Mouse (Mus musculus) stomach, postnatal 0 days (tissue): ENCODE data around the gene Tph1. TPM values are rescaled to one million over a fixed set of nuclear protein-coding genes. Genes with fewer than 3 reads are reported as not detected.

Experiments
- ATAC-seq: fragments of 200-750 bp; cut with Nextera tagmentation; 2 replicates; pipeline ENCODE4 v1.8.0; 2017; ENCODE audit not compliant: low FRiP score, low TSS enrichment
- DNase-seq: peaks from one replicate; pipeline ENCODE4 v3.0.0-alpha.2; 2016; ENCODE audit warnings: low spot score
- H3K27ac ChIP-seq: fragments of 300-500 bp; sonication (generic); replicated peaks from 2 replicates; pipeline ENCODE4 v1.5.1; 2014; ENCODE audit warnings: mild to moderate bottlenecking, control low read depth
- H3K27me3 ChIP-seq: fragments of 300-500 bp; sonication (generic); 2 replicates; pipeline ENCODE4 v1.6.1; 2014; ENCODE audit warnings: low read length; ENCODE audit not compliant: control insufficient read depth, insufficient read depth
- H3K36me3 ChIP-seq: fragments of 300-500 bp; sonication (generic); 2 replicates; pipeline ENCODE4 v1.6.1; 2014; ENCODE audit warnings: low read length, mixed read lengths; ENCODE audit not compliant: control insufficient read depth, insufficient read depth
- H3K4me1 ChIP-seq: fragments of 300-500 bp; sonication (generic); replicated peaks from 2 replicates; pipeline ENCODE4 v1.6.1; 2014; ENCODE audit warnings: antibody characterized with exemption; ENCODE audit not compliant: control insufficient read depth, insufficient read depth
- H3K4me2 ChIP-seq: fragments of 300-500 bp; sonication (generic); replicated peaks from 2 replicates; pipeline ENCODE4 v1.6.1; 2014; ENCODE audit warnings: low read depth, mild to moderate bottlenecking, control low read depth, moderate library complexity
- H3K4me3 ChIP-seq: fragments of 300-500 bp; sonication (generic); 2 replicates; pipeline ENCODE4 v1.5.1; 2014; ENCODE audit warnings: low read depth, low read length, control low read depth
- H3K9ac ChIP-seq: fragments of 300-500 bp; sonication (generic); 2 replicates; pipeline ENCODE4 v1.6.1; 2014; ENCODE audit warnings: mild to moderate bottlenecking, low read length, control low read depth, mixed read lengths
- H3K9me3 ChIP-seq: fragments of 300-500 bp; sonication (generic); 2 replicates; pipeline ENCODE4 v1.6.1; 2016; ENCODE audit warnings: low read length; ENCODE audit not compliant: control insufficient read depth
- CTCF ChIP-seq: IDR thresholded peaks from 2 replicates; pipeline ENCODE4 v1.5.1; 2016; ENCODE audit warnings: antibody characterized with exemption, low read depth, mild to moderate bottlenecking, moderate library complexity
- EP300 ChIP-seq: optimal IDR thresholded peaks from 2 replicates; pipeline ENCODE3; 2016; ENCODE audit warnings: antibody characterized with exemption
- WGBS: fragments of 180-500 bp; shearing (Covaris S2); extraction: QIAGEN DNeasy Blood & Tissue Kit; methylation state at CpG from one replicate; pipeline ENCODE4 v1.1.7; 2014; 5-methylcytosine and 5-hydroxymethylcytosine counted together
- polyA plus RNA-seq: library from polyadenylated mRNA; unstranded; fragments of >200 nt; fragmentation: Nextera tagmentation; extraction: Ambion mirVana; gene quantifications from 2 replicates; pipeline ENCODE4 v1.2.1, GENCODE M21; 2015

Gene Tph1
- polyA plus RNA-seq, 1 experiment from 2014 or later: 0.79 TPM

DNA sequence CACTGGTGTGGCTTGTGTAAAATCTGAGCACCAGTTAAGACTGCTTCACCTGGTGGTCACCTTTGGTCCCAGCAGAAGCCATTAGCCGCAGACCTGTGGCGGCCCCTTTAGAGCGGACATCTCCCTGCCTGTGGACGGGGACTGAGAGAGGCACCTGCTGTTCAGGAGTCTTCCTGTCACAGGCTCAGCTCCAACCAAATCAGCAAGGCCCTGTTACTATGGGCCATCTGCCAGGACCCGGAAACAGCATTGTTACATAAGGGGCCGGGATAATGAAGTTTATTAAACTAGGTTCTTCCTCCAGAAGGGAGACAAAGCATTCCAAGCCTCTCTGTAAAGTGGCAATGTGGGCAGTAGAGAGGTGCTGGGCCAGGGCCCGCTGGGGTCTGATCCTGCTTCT lies 69.3 kb downstream of the Tph1 start:
- Histone ChIP-seq H3K9ac (no peak overlapping the region), H3K27ac (no peak overlapping the region), H3K4me3 (no peak overlapping the region), H3K36me3 (no peaks in the 10 kb centered on the region), H3K4me1 (no peaks in the 10 kb centered on the region), H3K4me2 (no peak overlapping the region), H3K27me3 (no peaks in the 10 kb centered on the region), H3K9me3 (no peaks in the 10 kb centered on the region)
- 88% methylated on average over 7 of the region's 7 CpGs for WGBS
- DNase-seq (no peak), ATAC-seq (no peak)
- no peak for TF ChIP-seq CTCF
- no peak for TF ChIP-seq EP300

DNA sequence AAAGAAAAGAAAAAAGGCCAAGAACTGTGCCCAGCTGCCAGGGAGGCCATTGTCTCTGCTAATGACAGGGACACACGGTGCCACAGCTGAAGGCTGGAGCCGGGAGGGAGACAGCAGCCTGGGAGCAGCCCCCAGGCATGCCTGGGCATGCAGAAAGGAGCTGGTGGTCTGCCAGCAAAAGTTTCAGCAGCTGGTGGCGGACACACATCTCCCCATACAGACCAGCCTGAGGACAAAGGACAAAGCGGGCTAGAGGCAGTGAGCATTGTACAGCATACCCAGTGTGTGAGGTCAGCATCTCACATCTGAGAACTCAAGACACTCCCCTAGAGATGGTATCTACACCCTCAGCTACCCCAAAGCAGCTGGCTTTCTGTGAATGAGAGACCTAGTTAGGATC lies 70.3 kb downstream of the Tph1 start:
- no peaks in the 10 kb centered on the region for H3K36me3 ChIP-seq
- no peak overlapping the region for H3K4me3 ChIP-seq
- DNase-seq: no peak
- no peak for TF ChIP-seq CTCF
- no peak for TF ChIP-seq EP300
- no peaks in the 10 kb centered on the region for H3K27me3 ChIP-seq
- no peaks in the 10 kb centered on the region for H3K9me3 ChIP-seq
- WGBS: 51% methylated on average over 4 of the region's 4 CpGs
- H3K9ac ChIP-seq: no peak overlapping the region
- H3K4me2 ChIP-seq: no peak overlapping the region
- H3K27ac ChIP-seq: no peak overlapping the region
- no peaks in the 10 kb centered on the region for H3K4me1 ChIP-seq
- ATAC-seq: no peak

DNA sequence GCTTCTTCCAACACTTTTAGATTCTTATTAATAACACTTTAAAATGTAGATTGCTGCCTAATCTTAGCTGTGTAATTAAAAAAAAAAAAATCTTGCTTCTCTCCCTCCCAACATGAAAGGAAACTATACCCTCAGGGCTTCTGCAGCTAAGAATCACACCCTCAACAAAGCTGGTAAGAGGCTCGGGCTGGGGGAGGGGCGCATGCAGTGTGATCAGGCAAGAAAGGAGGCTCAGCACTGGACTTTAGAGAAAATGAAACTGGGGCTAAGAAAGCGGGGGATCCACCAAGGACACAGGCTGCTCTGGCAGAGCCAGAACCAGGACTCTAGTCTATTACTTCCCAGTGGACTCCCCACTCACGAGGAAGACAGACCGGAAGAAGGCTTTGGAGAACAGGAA lies 71.2 kb downstream of the Tph1 start:
- Histone ChIP-seq H3K36me3 (no peaks in the 10 kb centered on the region), H3K4me3 (no peak overlapping the region), H3K27ac (no peak overlapping the region), H3K27me3 (no peaks in the 10 kb centered on the region), H3K4me1 (no peaks in the 10 kb centered on the region), H3K4me2 (no peak overlapping the region), H3K9ac (no peak overlapping the region), H3K9me3 (no peaks in the 10 kb centered on the region)
- ATAC-seq (no peak), DNase-seq (no peak)
- 67% methylated on average over 5 of the region's 5 CpGs for WGBS
- TF ChIP-seq EP300 (no peak), CTCF (no peak)

DNA sequence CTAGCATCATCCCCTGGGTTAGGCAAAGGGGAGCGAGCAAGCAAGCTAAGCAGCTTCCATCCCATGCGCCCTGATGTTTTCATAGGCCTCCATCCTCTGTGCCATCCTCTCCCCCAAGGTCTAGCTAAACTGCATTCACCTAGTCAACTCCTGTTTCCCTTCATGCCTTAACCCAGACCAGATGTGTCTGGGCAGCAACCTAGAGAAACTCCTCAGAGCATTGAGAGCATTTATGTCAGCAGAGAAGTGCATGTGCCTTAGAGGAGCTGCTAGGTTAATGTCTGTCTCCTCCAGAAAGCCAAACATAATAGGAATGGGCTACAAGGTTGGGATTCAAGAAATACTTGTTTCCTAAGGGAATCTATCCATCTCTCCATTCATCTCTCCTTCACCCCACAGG lies 75.3 kb downstream of the Tph1 start:
- H3K4me1 ChIP-seq: no peaks in the 10 kb centered on the region
- H3K36me3 ChIP-seq: no peaks in the 10 kb centered on the region
- no peak overlapping the region for H3K27ac ChIP-seq
- no peak overlapping the region for H3K4me2 ChIP-seq
- DNase-seq: no peak
- TF ChIP-seq CTCF: no peak
- no peak for TF ChIP-seq EP300
- 94% methylated on average over 2 of the region's 2 CpGs for WGBS
- no peak for ATAC-seq
- H3K9me3 ChIP-seq: no peaks in the 10 kb centered on the region
- H3K27me3 ChIP-seq: no peaks in the 10 kb centered on the region
- H3K4me3 ChIP-seq: no peak overlapping the region
- H3K9ac ChIP-seq: no peak overlapping the region

Other genes with a start within 250 kb of the Tph1 start
- gene Sergef, start 32.7 kb downstream of the Tph1 start, polyA plus RNA-seq: 10.8 and 11.4 TPM in 2 replicates
- gene Saal1, start 38.1 kb upstream of the Tph1 start, polyA plus RNA-seq: 10.4 and 11.2 TPM in 2 replicates
- 0.34 TPM in 1 of 2 replicates, not detected in the other for gene Saa3, start 43.2 kb upstream of the Tph1 start, polyA plus RNA-seq
- not detected in 2 replicates for gene Saa4, start 60.1 kb upstream of the Tph1 start, polyA plus RNA-seq
- gene Saa1, start 70.4 kb upstream of the Tph1 start, polyA plus RNA-seq: 0.13 and 0.33 TPM in 2 replicates
- gene Saa2, start 79.3 kb upstream of the Tph1 start, polyA plus RNA-seq: 0.08 TPM in 1 of 2 replicates, not detected in the other
- gene Hps5, start 123.5 kb upstream of the Tph1 start, polyA plus RNA-seq: 6.4 and 7.0 TPM in 2 replicates
- 28.0 and 29.0 TPM in 2 replicates for gene Gtf2h1, start 123.6 kb upstream of the Tph1 start, polyA plus RNA-seq
- gene Ldha, start 168.9 kb upstream of the Tph1 start, polyA plus RNA-seq: 718 and 816 TPM in 2 replicates
- not detected in 2 replicates for gene Ldhc, start 188.7 kb upstream of the Tph1 start, polyA plus RNA-seq
- 127 and 131 TPM in 2 replicates for gene Tsg101, start 247.4 kb upstream of the Tph1 start, polyA plus RNA-seq